Mouse (Mus musculus): Measurements from ENCODE around the gene Gm10203.
"Not testable (repeated sequence)": the region's sequence is repeated elsewhere in the genome, so short reads cannot be mapped to it uniquely, and the experiment has no call there.

Gene Gm10203

DNA sequence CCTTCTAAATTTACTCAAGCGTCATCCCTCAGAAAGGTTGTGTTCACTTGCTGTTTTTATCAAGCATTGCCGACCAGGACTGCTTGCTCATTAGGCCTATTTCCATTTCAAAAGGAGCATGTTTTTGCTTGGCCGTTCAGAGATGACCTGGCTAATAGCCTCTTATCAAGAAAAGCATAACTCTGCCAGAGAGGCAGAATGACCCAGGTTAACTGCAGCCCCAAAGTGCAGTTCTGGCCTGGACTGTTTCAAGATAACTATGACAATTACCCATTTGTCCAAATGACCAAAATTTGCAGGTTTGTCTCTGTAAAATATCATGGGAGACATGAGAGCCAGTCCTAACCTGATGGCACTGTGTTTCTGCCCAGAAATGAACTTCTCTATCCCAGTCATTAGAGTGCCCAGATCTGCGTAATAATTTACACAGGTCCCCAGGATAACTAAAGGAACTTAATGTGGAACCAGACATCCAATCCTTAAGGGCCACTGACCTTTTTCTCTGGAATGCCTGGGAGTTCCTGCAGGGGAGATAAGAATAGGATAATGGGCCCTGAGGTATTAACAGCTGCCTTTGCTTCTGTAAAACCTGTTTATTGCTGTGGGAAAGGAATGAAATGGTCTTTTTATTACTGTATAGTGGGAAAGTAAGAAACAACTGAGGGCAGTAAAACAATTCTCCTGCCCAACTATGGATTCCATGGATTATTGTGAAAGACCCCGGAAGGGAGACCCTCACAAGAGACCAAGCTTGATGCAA is 4.6 kb downstream of the Gm10203 start:
- DNase-seq (ENCODE audit: low spot score in 2 of 2) = no peak

DNA sequence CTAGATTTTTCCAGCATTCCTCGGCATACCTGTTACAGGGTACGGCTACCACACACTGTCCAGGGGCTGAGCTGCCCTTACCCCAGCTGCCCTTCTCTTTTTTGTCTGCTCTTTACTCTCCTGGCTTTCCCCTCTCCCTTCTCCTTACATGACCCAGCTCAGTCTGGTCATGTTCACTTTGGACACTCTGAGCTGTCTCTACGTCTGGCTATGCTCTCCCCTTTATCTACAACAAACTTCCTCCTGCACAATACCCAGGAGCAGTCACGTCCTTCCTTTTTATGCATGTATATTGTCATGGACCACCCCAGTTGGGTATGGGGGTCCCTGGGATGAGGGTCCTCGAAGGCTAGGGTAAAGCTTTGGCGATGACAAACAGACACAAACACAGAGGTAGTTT is 5.7 kb downstream of the Gm10203 start:
- no peak for DNase-seq (ENCODE audit: low spot score in 2 of 2)

- DNase-seq (ENCODE audit: low spot score in 2 of 2) = no peak
Observed at GRCm38 (mm10) chr6:149137936-149138335, 8.0 kb downstream of the Gm10203 start.

GRCm38 (mm10) chr6:149139011-149139410 is 9.0 kb downstream of the Gm10203 start:
- no peak for DNase-seq (ENCODE audit: low spot score in 2 of 2)

DNA sequence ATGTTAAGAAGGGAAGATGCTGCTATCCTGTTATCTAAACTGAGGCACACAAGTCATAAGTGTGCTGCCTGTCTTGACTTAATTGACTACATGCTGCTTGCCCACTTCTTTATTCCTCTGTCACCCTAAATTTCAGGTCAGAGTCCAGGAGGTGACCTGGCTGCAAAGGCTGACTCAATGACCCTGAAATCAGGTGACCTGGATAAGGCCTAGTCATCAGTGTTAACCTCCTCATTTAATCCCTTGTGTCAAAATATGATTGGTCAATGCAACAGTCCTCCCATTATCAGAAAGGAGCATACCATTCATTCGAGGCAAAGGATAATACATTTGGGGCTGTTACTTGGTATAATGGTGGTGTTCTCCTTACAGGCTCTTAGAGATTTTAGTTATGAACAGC is 9.5 kb downstream of the Gm10203 start, which contains the start of gene Etfbkmt:
Gene Etfbkmt (plus strand): TSS at position 379 of the 400 bp plus-strand sequence.
- DNase-seq (ENCODE audit: low spot score in 2 of 2) = no peak

- peak; percentile 59 to 61 for DNase-seq (ENCODE audit: low spot score in 2 of 2)
Observed at GRCm38 (mm10) chr6:149141393-149142173, 11.6 kb downstream of the Gm10203 start.

- DNase-seq (ENCODE audit: low spot score in 2 of 2) = no peak
Observed at GRCm38 (mm10) chr6:149145143-149145542, 15.2 kb downstream of the Gm10203 start.

DNA sequence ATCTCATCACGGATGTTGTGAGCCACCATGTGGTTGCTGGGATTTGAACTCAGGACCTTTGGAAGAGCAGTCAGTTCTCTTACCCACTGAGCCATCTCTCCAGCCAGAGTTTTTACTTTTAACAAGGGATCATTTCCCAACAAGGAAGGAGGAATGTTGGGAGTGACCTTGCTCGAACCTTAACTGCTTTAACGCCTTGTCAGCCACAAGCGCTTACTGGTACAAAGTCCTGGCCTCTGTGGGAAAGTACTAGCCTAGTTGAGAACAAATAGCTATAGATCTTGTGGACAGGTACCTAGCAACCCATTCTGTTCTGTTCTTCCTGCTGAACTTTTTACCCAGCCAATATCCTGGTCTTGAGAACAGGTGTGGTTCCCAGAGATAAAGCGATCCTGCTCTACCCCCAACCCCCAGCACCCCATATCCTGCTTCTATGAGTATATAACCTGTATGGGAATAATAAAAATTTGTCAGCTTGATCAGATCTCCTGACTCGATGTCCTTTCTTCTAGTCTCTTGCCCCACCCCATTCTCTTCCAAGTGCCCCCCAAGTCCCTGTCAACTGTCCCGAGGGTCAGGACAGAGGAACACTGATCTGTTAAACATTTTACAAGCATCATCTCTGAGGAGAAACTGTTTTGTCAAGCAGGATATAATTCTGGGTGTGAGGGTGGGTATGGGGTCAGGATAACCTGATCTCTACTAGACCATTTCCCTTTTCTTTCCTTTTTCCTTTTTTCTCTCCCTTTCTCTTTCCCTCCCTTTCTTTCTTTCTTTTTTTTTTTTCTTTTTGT is 18.7 kb downstream of the Gm10203 start:
- no peak for DNase-seq (ENCODE audit: low spot score in 2 of 2)

- no peak for DNase-seq (ENCODE audit: low spot score in 2 of 2)
Observed at GRCm38 (mm10) chr6:149152119-149152518, 22.1 kb downstream of the Gm10203 start.

DNA sequence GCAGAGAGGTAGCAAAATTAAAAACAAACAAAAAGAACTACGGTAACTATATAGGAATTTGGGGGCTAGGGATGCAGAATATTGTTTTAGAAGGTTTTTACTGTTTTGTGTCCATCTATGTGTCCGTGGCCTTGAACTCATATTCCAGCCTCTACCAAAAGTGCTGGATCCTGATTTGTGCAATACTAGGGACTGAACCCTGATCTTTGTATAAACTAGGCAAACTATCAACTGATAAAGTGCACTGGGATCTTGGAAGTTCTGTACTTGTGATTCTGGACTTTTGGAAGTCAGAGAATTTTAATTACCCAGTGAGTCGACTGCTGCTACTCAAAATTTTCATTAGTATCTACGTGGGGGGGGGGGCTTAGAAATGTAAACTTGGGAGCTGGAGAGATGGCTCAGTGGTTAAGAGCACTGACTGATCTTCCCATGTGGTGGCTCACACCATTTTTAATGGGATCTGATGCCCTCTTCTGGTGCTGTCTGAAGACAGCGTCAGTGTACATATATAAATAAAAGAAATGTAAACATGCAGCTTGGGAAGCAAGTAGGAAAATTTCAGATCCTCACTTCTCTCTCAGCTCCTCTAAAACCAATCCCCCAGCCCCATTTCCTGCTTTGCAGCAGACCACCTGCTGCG is 23.6 kb downstream of the Gm10203 start:
- no peak for DNase-seq (ENCODE audit: low spot score in 2 of 2)

DNA sequence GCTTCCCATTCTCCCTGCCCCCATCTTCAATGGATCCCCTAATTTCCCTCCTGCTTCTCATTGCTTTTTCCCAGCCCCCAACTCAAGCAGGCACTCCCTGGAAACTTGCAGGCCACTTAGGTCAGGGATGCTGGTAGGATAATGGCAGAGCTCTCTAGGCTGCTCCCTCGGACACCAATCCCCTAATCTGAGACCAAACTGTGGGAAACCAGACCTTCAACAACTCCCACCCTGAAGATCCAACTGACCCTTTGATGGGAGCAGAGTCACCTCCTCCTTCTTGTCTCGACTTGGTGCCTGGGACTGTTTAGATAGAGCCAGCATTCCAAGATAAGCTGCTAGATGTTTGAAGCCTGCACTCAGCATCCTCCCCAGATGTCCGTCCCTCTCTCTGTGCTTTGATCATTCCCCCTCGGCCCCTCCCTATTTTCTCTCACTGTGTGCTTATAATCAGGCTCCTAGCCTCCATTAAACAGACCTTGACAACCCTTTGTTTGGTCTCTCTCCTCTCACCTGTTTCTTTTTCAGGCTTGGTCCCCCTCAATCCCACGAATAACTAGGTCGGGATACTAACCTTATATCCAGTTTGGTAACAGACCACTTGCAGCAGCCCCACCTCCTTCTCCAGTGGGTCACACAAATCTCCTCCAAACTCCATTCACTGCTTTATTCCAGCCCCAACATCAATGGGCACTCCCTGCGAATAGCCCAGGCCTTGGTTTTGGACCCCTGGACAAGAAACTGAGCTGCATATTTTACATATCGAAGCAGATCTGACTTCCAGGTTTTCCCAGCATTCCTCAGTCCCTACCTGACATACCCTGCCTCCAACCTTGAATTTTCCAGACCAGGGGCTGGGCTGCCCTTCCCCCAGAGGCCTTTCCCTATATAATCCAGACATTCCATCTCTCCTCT is 24.4 kb downstream of the Gm10203 start:
- no peak for DNase-seq (ENCODE audit: low spot score in 2 of 2)

DNA sequence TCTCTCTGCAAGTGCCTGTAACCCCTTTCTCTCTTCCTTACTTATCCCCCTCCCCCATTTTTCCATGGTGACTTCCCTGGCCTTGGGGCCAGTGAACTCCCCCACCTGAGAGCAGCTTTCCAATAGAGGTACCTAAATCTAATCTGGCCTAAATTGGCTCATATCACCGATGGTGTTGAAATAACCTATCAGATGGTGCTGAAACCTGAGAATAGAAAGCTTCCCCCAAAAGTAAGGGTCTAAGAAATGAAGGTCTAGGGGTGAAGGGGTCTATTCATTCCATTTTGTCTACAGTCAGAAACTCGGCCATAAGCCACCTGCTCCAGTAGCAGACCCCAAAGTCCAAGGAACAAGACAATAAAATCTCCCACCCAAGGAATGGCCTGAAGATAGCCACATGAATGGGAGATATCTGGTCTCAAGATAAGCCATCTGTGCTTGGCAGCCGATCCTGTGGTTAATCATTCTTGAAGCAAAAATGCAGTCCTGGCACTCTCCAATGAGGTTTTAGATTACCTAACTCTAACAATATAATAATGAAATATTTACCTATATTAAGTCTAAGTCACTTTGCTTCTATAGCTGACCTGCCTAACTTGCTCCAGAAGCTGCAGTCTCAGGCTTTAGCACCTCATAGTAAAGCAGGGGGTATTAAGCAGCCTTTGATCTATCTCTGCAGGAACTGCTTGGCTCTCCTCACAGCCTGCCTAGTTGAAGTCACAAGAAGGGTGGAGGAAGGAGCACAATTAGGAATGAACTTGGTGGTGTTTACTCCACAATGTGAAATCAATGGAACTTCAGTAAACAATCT is 25.3 kb downstream of the Gm10203 start:
- no peak for DNase-seq (ENCODE audit: low spot score in 2 of 2)

- not testable (repeated sequence) for DNase-seq (ENCODE audit: low spot score in 2 of 2)
Observed at GRCm38 (mm10) chr6:149167038-149167437, 37.1 kb downstream of the Gm10203 start.

GRCm38 (mm10) chr6:149167672-149168071 is 37.7 kb downstream of the Gm10203 start:
- no peak for DNase-seq (ENCODE audit: low spot score in 2 of 2)

DNA sequence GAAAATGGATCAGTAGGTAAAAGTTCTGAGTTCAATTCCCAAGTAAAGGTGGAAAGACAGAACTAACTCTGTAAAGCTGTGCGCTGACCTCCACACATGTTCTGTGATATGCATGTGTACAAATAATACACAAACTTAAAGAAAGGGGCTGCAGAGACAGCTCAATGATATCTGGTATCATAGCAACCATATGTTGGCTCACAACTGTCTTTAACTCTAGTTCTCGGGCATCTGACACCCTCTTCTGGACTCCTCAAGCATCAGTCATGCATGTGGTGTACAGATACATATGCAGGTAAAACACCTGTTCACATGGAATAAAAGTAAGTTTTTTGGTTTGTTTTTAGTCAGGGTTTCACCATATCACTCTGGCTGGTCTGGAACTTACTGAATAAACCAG is 38.5 kb downstream of the Gm10203 start:
- no peak for DNase-seq (ENCODE audit: low spot score in 2 of 2)

GRCm38 (mm10) chr6:149169965-149170364 is 40.0 kb downstream of the Gm10203 start:
- DNase-seq (ENCODE audit: low spot score in 2 of 2) = not testable (repeated sequence)

DNA sequence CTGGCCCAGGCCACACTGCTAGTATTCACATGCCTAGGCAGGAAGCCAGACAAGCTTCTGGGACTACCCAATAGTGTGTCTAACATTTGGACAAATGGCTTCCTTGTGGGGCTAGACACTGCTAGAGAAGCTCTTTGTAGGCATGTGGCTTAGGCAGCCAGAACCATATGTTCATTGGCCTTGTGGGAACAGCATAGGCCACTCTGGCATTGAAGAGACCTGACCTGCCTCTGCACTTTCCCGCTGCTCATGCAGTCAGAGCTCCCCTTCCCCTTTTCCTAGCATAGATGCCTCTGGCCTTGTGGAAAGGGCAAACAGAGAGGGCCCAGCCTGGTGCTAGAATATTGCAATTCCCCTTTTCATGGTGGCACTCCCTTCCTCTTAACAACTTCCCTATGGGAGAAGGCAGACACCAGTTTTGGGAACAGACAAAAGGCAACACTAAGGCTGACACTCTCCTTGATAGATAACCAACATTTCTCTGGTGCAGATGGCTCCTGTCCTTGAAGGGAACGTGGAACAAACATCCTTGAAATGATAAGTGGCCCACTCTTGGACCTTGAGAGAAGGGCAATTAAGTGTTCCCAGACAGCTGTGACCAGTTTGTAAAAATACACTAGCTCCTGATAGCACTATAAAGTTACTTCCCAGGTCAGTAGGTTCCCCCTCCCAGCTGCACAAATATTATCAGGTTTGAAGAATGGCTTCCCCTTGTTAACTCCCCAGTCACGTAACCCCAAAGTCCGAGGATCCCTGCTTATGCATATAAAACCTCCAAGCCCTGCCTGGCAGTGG is 44.1 kb downstream of the Gm10203 start:
- DNase-seq (ENCODE audit: low spot score in 2 of 2) = no peak

DNA sequence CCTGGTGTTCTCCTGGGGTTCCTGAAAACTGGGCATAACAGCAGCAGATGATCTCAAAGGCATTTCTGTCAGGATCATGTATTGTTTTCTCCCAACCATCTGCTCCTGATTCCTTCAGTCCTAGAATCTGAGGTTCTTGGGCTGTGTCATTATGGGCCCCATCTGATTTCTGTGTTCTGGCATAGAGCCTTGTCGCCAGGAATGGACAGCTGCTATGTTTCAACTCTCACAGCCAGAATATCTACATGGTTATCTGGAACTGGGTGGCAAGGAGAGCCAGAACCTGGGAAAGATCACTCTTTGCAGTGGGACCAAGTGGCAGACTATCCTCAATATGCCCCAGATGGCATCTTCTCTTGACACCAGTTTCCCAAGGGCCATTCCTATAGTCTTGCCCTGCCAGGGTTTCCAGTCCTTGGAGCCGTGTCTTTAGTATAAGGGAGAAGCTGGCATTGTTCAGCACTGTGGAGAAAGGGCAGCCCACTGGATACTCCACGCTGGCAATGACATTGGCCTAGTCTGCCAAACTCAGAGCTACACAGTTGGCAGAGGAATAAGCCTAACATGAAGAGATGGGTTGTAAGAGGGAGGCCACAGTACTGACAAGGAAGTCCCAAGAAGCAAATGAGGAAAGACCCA is 45.1 kb downstream of the Gm10203 start:
- no peak for DNase-seq (ENCODE audit: low spot score in 2 of 2)

Measured in right cerebral cortex, postnatal 36 days (tissue).